Mouse (Mus musculus) myocyte (in vitro differentiated cells): ENCODE measurements around the gene Dctn1.

Experiments used
- CEBPB ChIP-seq: IDR thresholded peaks from 2 replicates; pipeline ENCODE4 v1.6.1; 2011; ENCODE audit warnings: mild to moderate bottlenecking, moderate library complexity; ENCODE audit not compliant: poor library complexity, insufficient read depth, severe bottlenecking
- E2F4 ChIP-seq: IDR thresholded peaks from one replicate; pipeline ENCODE4 v1.6.1; 2011; ENCODE audit warnings: mild to moderate bottlenecking, control low read depth, moderate library complexity; ENCODE audit not compliant: insufficient read depth
- MYOG ChIP-seq, 3 experiments: IDR thresholded peaks; one replicate each; pipeline ENCODE4 v1.6.1; 2011; ENCODE audit warnings: control low read depth in 2 of 3, low read depth in 2 of 3, mild to moderate bottlenecking in 2 of 3; ENCODE audit not compliant: insufficient read length in 2 of 3, control insufficient read depth in 1 of 3, insufficient read depth in 1 of 3
- POLR2A ChIP-seq: IDR thresholded peaks from one replicate; pipeline ENCODE4 v1.6.1; 2011; ENCODE audit warnings: low read depth, mild to moderate bottlenecking, control low read depth, moderate library complexity; ENCODE audit not compliant: insufficient read length
- POLR2AphosphoS2 ChIP-seq: IDR thresholded peaks from one replicate; pipeline ENCODE4 v1.6.1; 2011; ENCODE audit warnings: low read depth, control low read depth; ENCODE audit not compliant: insufficient read length
- REST ChIP-seq: IDR thresholded peaks from one replicate; pipeline ENCODE4 v1.6.1; 2011; ENCODE audit warnings: mild to moderate bottlenecking, control low read depth, moderate library complexity; ENCODE audit not compliant: insufficient read depth, insufficient read length
- SRF ChIP-seq: IDR thresholded peaks from one replicate; pipeline ENCODE4 v1.6.1; 2011; ENCODE audit warnings: low read depth; ENCODE audit not compliant: control insufficient read depth, insufficient read length
- TCF12 ChIP-seq: IDR thresholded peaks from one replicate; pipeline ENCODE4 v1.6.1; 2011; ENCODE audit warnings: mild to moderate bottlenecking, control low read depth; ENCODE audit not compliant: poor library complexity, insufficient read depth, severe bottlenecking
- USF1 ChIP-seq: IDR thresholded peaks from one replicate; pipeline ENCODE4 v1.6.1; 2011; ENCODE audit warnings: low read depth, mild to moderate bottlenecking, control low read depth, moderate library complexity

DNA sequence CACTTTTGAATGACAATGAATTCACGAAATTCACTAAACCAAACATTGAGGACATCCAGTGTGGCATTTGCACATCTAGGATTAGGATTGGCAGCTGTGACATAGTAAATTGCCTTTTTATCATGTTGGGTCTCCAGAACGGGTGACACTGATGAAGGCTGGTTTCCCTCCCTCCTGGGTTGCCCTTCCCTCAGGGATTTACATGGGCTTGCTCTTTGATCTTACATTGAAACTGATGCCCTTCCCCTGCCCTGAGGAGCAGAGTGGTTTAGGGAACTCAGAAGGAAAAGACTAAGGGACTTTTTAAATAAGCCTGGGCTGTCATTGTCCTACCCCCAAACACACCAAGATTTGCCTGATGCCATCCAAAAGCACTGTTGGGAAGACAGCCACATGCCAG lies 65.8 kb downstream of the Dctn1 start:
- no peak for TF ChIP-seq POLR2A
- no peak for TF ChIP-seq USF1
- TF ChIP-seq E2F4 = no peak
- TF ChIP-seq SRF = no peak
- TF ChIP-seq CEBPB = no peak
- TF ChIP-seq POLR2AphosphoS2 = no peak
- TF ChIP-seq MYOG (IDR thresholded peaks at IDR 0.05; ENCODE audit: control insufficient read depth in 1 of 3, insufficient read depth in 1 of 3, insufficient read length in 2 of 3, low read depth in 2 of 3) = no peak
- TF ChIP-seq REST = no peak
- TF ChIP-seq TCF12 = no peak
